Mouse (Mus musculus) small intestine, adult 2 months (tissue): ENCODE data around the gene Pigz.

Source experiments
- CTCF ChIP-seq: fragments of 200-500 bp; IDR thresholded peaks from 2 replicates; pipeline ENCODE4 v1.5.1; 2012; ENCODE audit warnings: low read depth, mild to moderate bottlenecking, control low read depth, inconsistent platforms, low read length, moderate library complexity, mixed read lengths; ENCODE audit not compliant: insufficient replicate concordance, insufficient read length; ENCODE audit errors: extremely low read depth
- POLR2A ChIP-seq: fragments of 200-500 bp; IDR thresholded peaks from 2 replicates; pipeline ENCODE4 v1.6.1; 2012; ENCODE audit warnings: low read depth, mild to moderate bottlenecking, control low read depth, inconsistent platforms, low read length, moderate library complexity

DNA sequence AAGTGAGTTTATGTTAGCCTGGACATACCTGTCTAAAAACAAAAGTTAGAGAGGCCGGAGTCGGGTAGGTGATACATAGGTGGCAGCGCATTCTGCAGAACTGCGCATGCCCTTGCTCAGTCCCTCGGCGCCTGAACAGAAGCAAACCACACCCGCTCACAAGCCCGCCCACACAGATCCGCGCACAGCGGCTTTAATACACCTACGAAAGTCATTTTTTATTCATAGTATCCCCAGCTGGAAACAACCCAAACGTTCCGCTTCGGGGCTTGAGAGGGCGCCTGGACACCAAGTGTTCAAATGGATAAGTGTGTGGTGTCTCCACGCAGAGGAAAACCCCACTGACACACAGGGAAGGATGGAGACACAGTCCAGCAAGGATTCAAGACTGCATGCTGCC, 2.3 kb upstream of the Pigz start:
- TF ChIP-seq POLR2A (no peak), CTCF (no peak)
